Mouse (Mus musculus) myocyte (in vitro differentiated cells): ENCODE results near the gene Dlgap1.

Experiments
- E2F4 ChIP-seq: IDR thresholded peaks from one replicate; pipeline ENCODE4 v1.6.1; 2011; ENCODE audit warnings: mild to moderate bottlenecking, control low read depth, moderate library complexity; ENCODE audit not compliant: insufficient read depth
- MAX ChIP-seq: IDR thresholded peaks from one replicate; pipeline ENCODE4 v1.6.1; 2011; ENCODE audit warnings: low read depth, mild to moderate bottlenecking, control low read depth
- MYOD1 ChIP-seq, 3 experiments: IDR thresholded peaks; one replicate each; pipeline ENCODE4 v1.6.1; 2011; ENCODE audit warnings: control low read depth in 2 of 3, low read depth in 2 of 3, mild to moderate bottlenecking in 2 of 3, moderate library complexity in 1 of 3; ENCODE audit not compliant: insufficient read length in 2 of 3, control insufficient read depth in 1 of 3
- POLR2A ChIP-seq: IDR thresholded peaks from one replicate; pipeline ENCODE4 v1.6.1; 2011; ENCODE audit warnings: low read depth, mild to moderate bottlenecking, control low read depth, moderate library complexity; ENCODE audit not compliant: insufficient read length
- POLR2AphosphoS2 ChIP-seq: IDR thresholded peaks from one replicate; pipeline ENCODE4 v1.6.1; 2011; ENCODE audit warnings: low read depth, control low read depth; ENCODE audit not compliant: insufficient read length
- REST ChIP-seq: IDR thresholded peaks from one replicate; pipeline ENCODE4 v1.6.1; 2011; ENCODE audit warnings: mild to moderate bottlenecking, control low read depth, moderate library complexity; ENCODE audit not compliant: insufficient read depth, insufficient read length
- TCF12 ChIP-seq: IDR thresholded peaks from one replicate; pipeline ENCODE4 v1.6.1; 2011; ENCODE audit warnings: mild to moderate bottlenecking, control low read depth; ENCODE audit not compliant: poor library complexity, insufficient read depth, severe bottlenecking
- USF1 ChIP-seq: IDR thresholded peaks from one replicate; pipeline ENCODE4 v1.6.1; 2011; ENCODE audit warnings: low read depth, mild to moderate bottlenecking, control low read depth, moderate library complexity

GRCm38 (mm10) chr17:70828569-70828968 lies 859.7 kb downstream of the Dlgap1 start:
- TF ChIP-seq POLR2A (no peak), E2F4 (no peak), POLR2AphosphoS2 (no peak), MYOD1 (IDR thresholded peaks at IDR 0.05; ENCODE audit: control insufficient read depth in 1 of 3, insufficient read length in 2 of 3, low read depth in 2 of 3) (no peak), TCF12 (no peak), USF1 (no peak), MAX (no peak), REST (no peak)
